Mouse (Mus musculus) left cerebral cortex, postnatal 14 days (tissue): ENCODE data around the gene Pcyt2. TPM values are rescaled to one million over a fixed set of nuclear protein-coding genes. Genes with fewer than 3 reads are reported as not detected.

Experiments used
- DNase-seq, 2 experiments: peaks; one replicate each; pipeline ENCODE4 v3.0.0; 2021 to 2022; ENCODE audit warnings: low spot score in 2 of 2, mixed read lengths in 1 of 2
- intact Hi-C: fragments of 180-260 bp; cut with DNase I; formaldehyde crosslinking; loops from one replicate; pipeline ENCODE4 v1.15.1; 2025
- total RNA-seq, 2 experiments: library from RNA; stranded (reverse); gene quantifications; 2 replicates each; pipeline ENCODE4 v1.2.3; 2021

The Pcyt2 gene
- total RNA-seq, 2 experiments from 2014 or later = 131 to 134 TPM

- intact Hi-C loops = no loop called here
- no peak for DNase-seq
Measured at GRCm38 (mm10) chr11:120641255-120641654, 23.5 kb upstream of the Pcyt2 start.

GRCm38 (mm10) chr11:120634810-120635209, 17.1 kb upstream of the Pcyt2 start:
- DNase-seq = no peak
- intact Hi-C loops = no loop called here

GRCm38 (mm10) chr11:120633520-120634343, 16.0 kb upstream of the Pcyt2 start, which contains the start of gene Mafg:
Gene Mafg, minus strand, starts transcription at chr11:120633600.
- intact Hi-C loops = no loop called here
- DNase-seq = peak; percentile 95 to 97

GRCm38 (mm10) chr11:120632559-120633519, 15.1 kb upstream of the Pcyt2 start:
- intact Hi-C loops = no loop called here

GRCm38 (mm10) chr11:120631726-120632448, 14.2 kb upstream of the Pcyt2 start:
- intact Hi-C loops = no loop called here
- no peak for DNase-seq

More at GRCm38 (mm10) chr11:120632559-120633519, 15.1 kb upstream of the Pcyt2 start:
- DNase-seq = peak in 1 of 2 experiments; percentile 69

- intact Hi-C loops = no loop called here
- DNase-seq = no peak
Measured at GRCm38 (mm10) chr11:120630881-120631725, 13.4 kb upstream of the Pcyt2 start.

- DNase-seq = peak in 1 of 2 experiments; percentile 1
- intact Hi-C loops = no loop called here
Measured at GRCm38 (mm10) chr11:120630401-120630871, 12.7 kb upstream of the Pcyt2 start.

GRCm38 (mm10) chr11:120629911-120630310, 12.2 kb upstream of the Pcyt2 start:
- DNase-seq = no peak
- intact Hi-C loops = loop anchor here (5.0 kb wide), 1 partner anchor 82 kb away; the partner anchor contains the start of genes Cenpx and Lrrc45

- no peak for DNase-seq
- intact Hi-C loops = loop anchor here (5.0 kb wide), 1 partner anchor 83 kb away; the partner anchor contains the start of genes Cenpx and Lrrc45
Measured at GRCm38 (mm10) chr11:120629341-120629730, 11.6 kb upstream of the Pcyt2 start.

- intact Hi-C loops = loop anchor here (5.0 kb wide), 1 partner anchor 84 kb away; the partner anchor contains the start of genes Cenpx and Lrrc45
- no peak for DNase-seq
Measured at GRCm38 (mm10) chr11:120628601-120629340, 11.0 kb upstream of the Pcyt2 start.

- intact Hi-C loops = loop anchor here (5.0 kb wide), 1 partner anchor 85 kb away; the partner anchor contains the start of genes Cenpx and Lrrc45
- DNase-seq = no peak
Measured at GRCm38 (mm10) chr11:120627468-120628300, 9.9 kb upstream of the Pcyt2 start.

- intact Hi-C loops = loop anchor here (5.0 kb wide), 1 partner anchor 85 kb away; the partner anchor contains the start of genes Cenpx and Lrrc45
- no peak for DNase-seq
Measured at GRCm38 (mm10) chr11:120626785-120627467, 9.2 kb upstream of the Pcyt2 start.

- intact Hi-C loops = loop anchor here (5.0 kb wide), 1 partner anchor 87 kb away; the partner anchor contains the start of genes Cenpx and Lrrc45
- no peak for DNase-seq
Measured at GRCm38 (mm10) chr11:120625152-120625775, 7.5 kb upstream of the Pcyt2 start, which contains the start of gene Sirt7. Gene Sirt7, minus strand, starts transcription at chr11:120625240.

- intact Hi-C loops = loop anchor here (5.0 kb wide), 2 partner anchors 88 to 153 kb away; partner anchors contain the start of genes Cenpx and Lrrc45
- DNase-seq = peak; percentile 83 to 89
Measured at GRCm38 (mm10) chr11:120624680-120625111, 7.0 kb upstream of the Pcyt2 start.
